Mouse (Mus musculus) ES-Bruce4 (cell line): ENCODE results near the gene Hist2h3b. TPM values are rescaled to one million over a fixed set of nuclear protein-coding genes. Genes with fewer than 3 reads are reported as not detected.

Source experiments
- H3K27ac ChIP-seq: 2 replicates; pipeline ENCODE4 v1.5.1; 2012; ENCODE audit warnings: low read length, inconsistent platforms; ENCODE audit not compliant: insufficient read depth
- H3K27me3 ChIP-seq: 2 replicates; pipeline ENCODE4 v1.6.1; 2012; ENCODE audit warnings: mild to moderate bottlenecking, low read length, inconsistent platforms; ENCODE audit not compliant: control insufficient read depth, poor library complexity, insufficient read depth, severe bottlenecking
- H3K36me3 ChIP-seq: 2 replicates; pipeline ENCODE4 v1.6.1; 2012; ENCODE audit warnings: inconsistent platforms, mild to moderate bottlenecking, low read length, moderate library complexity; ENCODE audit not compliant: control insufficient read depth, poor library complexity, insufficient read depth, severe bottlenecking
- H3K4me1 ChIP-seq: one replicate; pipeline ENCODE4 v1.8.1; 2011; ENCODE audit warnings: low read length; ENCODE audit not compliant: control insufficient read depth, insufficient read depth
- H3K4me3 ChIP-seq: 2 replicates; pipeline ENCODE4 v1.5.1; 2011; ENCODE audit warnings: low read depth, mild to moderate bottlenecking, low read length
- H3K9ac ChIP-seq: 2 replicates; pipeline ENCODE4 v1.6.1; 2012; ENCODE audit warnings: low read depth, mild to moderate bottlenecking, inconsistent platforms; ENCODE audit not compliant: poor library complexity, severe bottlenecking
- H3K9me3 ChIP-seq: replicated peaks from 2 replicates; pipeline ENCODE4 v1.6.1; 2012; ENCODE audit warnings: mild to moderate bottlenecking, low read length, inconsistent platforms; ENCODE audit not compliant: control insufficient read depth, poor library complexity, insufficient read depth, severe bottlenecking
- CTCF ChIP-seq: IDR thresholded peaks from one replicate; pipeline ENCODE4 v1.8.1; 2011; ENCODE audit warnings: low read depth, low read length
- EP300 ChIP-seq: IDR thresholded peaks from 2 replicates; pipeline ENCODE4 v1.6.1; 2011; ENCODE audit warnings: low read depth, low read length; ENCODE audit not compliant: insufficient read depth
- POLR2A ChIP-seq: IDR thresholded peaks from one replicate; pipeline ENCODE4 v1.8.1; 2011; ENCODE audit warnings: low read length; ENCODE audit not compliant: insufficient read depth
- polyA plus RNA-seq: library from polyadenylated mRNA; stranded (reverse); fragments of >200 nt; gene quantifications from 2 replicates; pipeline ENCODE4 v1.2.4, GENCODE M21; 2011; ENCODE audit warnings: low read depth; ENCODE audit not compliant: missing spikeins, insufficient read depth, insufficient read length

The Hist2h3b gene
- polyA plus RNA-seq, 1 experiment, result 11.1 TPM

DNA sequence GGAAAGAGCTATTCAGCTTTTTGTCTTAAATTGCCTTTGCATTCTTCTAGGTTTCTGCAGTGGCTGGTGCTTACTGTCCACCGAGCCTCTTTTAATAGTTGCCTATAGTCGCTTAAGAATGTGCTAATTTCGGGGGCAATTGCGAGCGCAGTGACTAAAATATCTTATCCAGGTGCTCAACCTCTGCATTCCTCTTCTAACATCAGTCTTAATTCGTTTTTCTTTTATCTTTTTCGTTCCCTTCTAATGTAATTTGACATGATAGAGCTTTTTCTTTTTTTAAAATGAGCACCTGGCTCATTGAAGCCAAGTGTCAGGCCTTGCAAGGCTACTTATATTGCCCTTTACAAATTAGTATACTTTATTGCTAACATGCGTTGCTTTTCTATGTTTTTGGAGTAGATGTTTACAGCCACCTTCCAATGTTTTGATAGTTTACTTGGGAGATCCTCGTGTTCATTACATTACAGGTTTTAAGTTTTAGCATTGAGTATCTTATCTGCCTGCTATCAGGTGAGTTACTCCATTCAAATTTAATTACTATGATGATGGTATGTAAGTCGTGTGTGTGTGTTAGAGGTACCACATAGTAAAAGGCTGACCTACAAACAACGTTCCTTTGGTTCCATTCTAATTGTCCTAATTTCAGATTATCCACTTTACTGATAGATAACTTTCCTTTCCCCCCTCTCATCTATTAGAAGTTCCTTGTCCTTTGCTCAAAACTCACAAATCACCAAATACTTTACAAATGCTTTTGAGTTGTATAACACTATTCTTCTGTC, 20.9 kb upstream of the Hist2h3b start:
- H3K9me3 ChIP-seq, result no peaks in the 10 kb centered on the region
- H3K4me1 ChIP-seq, result no peaks in the 10 kb centered on the region
- H3K9ac ChIP-seq, result peak overlapping the region; percentile 99
- peak overlapping the region; percentile 87 for H3K4me3 ChIP-seq
- no peaks in the 10 kb centered on the region for H3K27me3 ChIP-seq
- peaks cover 7% of the 10 kb centered on the region; the same call in 1 of the 2 replicates for H3K36me3 ChIP-seq
- H3K27ac ChIP-seq, result peak overlapping the region; percentile 88
- TF ChIP-seq EP300, result no peak
- no peak for TF ChIP-seq CTCF
- TF ChIP-seq POLR2A, result peak; percentile 25

- no peaks in the 10 kb centered on the region for H3K9me3 ChIP-seq
- H3K4me1 ChIP-seq, result no peaks in the 10 kb centered on the region
- TF ChIP-seq CTCF (no peak), POLR2A (no peak), EP300 (no peak)
Measured at GRCm38 (mm10) chr3:96248141-96249033, 20.1 kb upstream of the Hist2h3b start.

DNA sequence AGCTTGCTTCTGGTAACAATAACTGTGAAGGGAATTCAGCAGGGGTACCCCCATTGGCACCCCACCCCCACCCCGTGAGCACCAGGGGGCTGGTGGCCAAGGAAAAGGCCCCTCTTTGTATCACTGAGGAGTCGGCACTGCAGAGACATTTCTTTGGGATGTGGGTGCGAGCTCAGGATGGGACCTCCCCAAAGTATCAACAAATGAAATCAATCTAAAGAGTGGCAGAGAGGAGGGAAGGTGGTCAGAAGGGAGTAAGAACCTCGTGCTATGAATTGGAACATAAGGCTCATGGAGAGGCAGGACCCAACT, 19.5 kb upstream of the Hist2h3b start:
- H3K9me3 ChIP-seq, result no peaks in the 10 kb centered on the region
- peak overlapping the region; percentile 99; the same call in 1 of the 2 replicates for H3K9ac ChIP-seq
- no peaks in the 10 kb centered on the region for H3K4me1 ChIP-seq
- TF ChIP-seq POLR2A, result no peak
- no peak for TF ChIP-seq CTCF
- no peak for TF ChIP-seq EP300
- H3K4me3 ChIP-seq, result no peak overlapping the region
- peaks cover 7% of the 10 kb centered on the region; the same call in 1 of the 2 replicates for H3K36me3 ChIP-seq
- no peaks in the 10 kb centered on the region for H3K27me3 ChIP-seq
- no peak overlapping the region for H3K27ac ChIP-seq

More at GRCm38 (mm10) chr3:96248141-96249033, 20.1 kb upstream of the Hist2h3b start:
- Histone ChIP-seq H3K9ac (peak overlapping the region; percentile 99), H3K4me3 (peak overlapping the region; percentile 54), H3K27me3 (no peaks in the 10 kb centered on the region), H3K36me3 (peaks cover 7% of the 10 kb centered on the region; the same call in 1 of the 2 replicates), H3K27ac (peak overlapping the region; percentile 69)

DNA sequence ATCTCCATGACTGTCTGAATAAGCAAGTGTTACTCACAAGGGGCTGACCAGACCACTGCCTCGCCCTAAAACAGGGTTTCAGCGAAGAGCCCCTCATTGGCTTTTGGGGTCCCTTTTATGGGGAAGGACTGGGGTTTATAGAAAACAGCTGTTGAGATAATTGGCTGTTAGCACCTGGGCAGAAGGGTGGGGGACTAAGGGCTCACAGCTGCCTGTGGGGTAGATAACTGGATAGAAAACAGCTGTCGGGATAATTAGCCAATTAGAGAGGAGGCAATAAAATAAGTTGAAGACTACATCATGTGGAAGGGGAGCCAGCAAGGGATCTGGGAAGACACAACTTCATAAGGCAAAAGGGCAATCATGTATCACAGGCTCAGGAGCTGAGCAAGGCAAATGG, 17.6 kb upstream of the Hist2h3b start:
- Histone ChIP-seq H3K4me3 (no peak overlapping the region), H3K27me3 (no peaks in the 10 kb centered on the region), H3K27ac (no peak overlapping the region), H3K9ac (no peak overlapping the region), H3K4me1 (no peaks in the 10 kb centered on the region), H3K9me3 (no peaks in the 10 kb centered on the region), H3K36me3 (peaks cover 7% of the 10 kb centered on the region; the same call in 1 of the 2 replicates)
- no peak for TF ChIP-seq POLR2A
- TF ChIP-seq CTCF, result no peak
- no peak for TF ChIP-seq EP300

DNA sequence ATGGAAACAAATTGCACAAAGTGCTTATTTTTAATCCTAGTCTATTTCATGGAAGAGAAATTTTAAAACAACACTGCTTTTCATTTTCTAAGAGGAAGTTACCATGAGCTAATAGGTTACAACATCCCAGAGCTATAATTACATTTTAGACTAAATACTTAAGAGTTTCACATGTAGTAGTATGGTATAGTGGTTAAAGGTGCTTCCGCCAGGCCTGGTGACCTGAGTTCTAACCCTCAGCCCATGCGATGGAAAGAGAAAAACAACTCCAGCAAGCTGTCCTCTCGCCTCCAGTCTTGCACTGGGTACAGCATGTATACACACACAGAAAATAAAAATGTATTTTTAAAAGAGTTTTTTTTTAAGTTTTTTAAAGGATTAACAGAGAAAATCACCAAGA, 16.7 kb upstream of the Hist2h3b start:
- H3K36me3 ChIP-seq, result peaks cover 7% of the 10 kb centered on the region; the same call in 1 of the 2 replicates
- no peaks in the 10 kb centered on the region for H3K4me1 ChIP-seq
- H3K27me3 ChIP-seq, result no peaks in the 10 kb centered on the region
- no peak overlapping the region for H3K27ac ChIP-seq
- TF ChIP-seq POLR2A (no peak), EP300 (no peak), CTCF (no peak)
- no peak overlapping the region for H3K4me3 ChIP-seq
- H3K9me3 ChIP-seq, result no peaks in the 10 kb centered on the region
- H3K9ac ChIP-seq, result no peak overlapping the region
